Mouse (Mus musculus) layer of hippocampus, adult 2 months (tissue): Measurements from ENCODE around the gene Bcl2l10. TPM values are rescaled to one million over a fixed set of nuclear protein-coding genes. Genes with fewer than 3 reads are reported as not detected.
A peak's percentile ranks its signal among the peaks of the same experiment; 100 is the strongest.

ENCODE experiments used
- DNase-seq, 2 experiments: peaks; one replicate each; pipeline ENCODE4 v3.0.0; 2022; ENCODE audit warnings: low spot score in 2 of 2
- H3K27ac ChIP-seq: fragments of 200-600 bp; 2 replicates; pipeline ENCODE4 v1.8.1; 2022
- H3K4me3 ChIP-seq: fragments of 200-600 bp; 2 replicates; pipeline ENCODE4 v1.8.1; 2022; ENCODE audit warnings: mild to moderate bottlenecking
- CTCF ChIP-seq: fragments of 200-600 bp; conservative IDR thresholded peaks from 2 replicates; pipeline ENCODE4 v1.8.1; 2022; ENCODE audit warnings: antibody characterized with exemption, mild to moderate bottlenecking, moderate library complexity
- long read RNA-seq, 2 experiments: library from polyadenylated mRNA; stranded (forward); transcript quantifications; one replicate each; pipeline ENCODE4 v2.0.0; 2021; ENCODE audit warnings: borderline mapping rate in 2 of 2
- total RNA-seq, 2 experiments: library from RNA; stranded (reverse); gene quantifications; 2 replicates each; pipeline ENCODE4 v1.2.3; 2021

Bcl2l10 gene
- total RNA-seq: not detected
- long read RNA-seq, experiment 1: 0 reads
- long read RNA-seq, experiment 2: 0 reads

- no peak for DNase-seq
- no peak for TF ChIP-seq CTCF
- H3K27ac ChIP-seq: no peak within 1 kb of the TSS
- H3K4me3 ChIP-seq: no peak within 1 kb of the TSS
Observed at GRCm38 (mm10) chr9:75347458-75347857, at the start of gene Bcl2l10. Bcl2l10 (plus strand) TSS chr9:75347758.

DNA sequence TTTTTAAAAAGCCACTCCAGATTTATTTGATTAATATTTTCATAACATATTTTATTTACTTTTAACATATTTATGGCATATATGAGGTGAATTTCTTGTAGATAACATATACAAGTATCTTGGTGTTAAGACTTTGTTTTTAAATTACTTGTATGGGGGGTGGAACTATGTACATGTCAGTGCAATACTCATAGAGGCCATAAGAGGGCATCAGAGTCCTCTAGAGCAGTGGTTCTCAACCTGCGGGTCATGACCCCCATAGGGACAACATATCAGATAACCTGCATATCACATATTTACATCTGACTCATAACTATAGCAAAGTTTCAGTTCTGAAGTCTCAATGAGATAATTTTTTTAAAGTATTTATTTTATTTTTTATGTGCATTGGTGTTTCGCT is 48.2 kb upstream of the Bcl2l10 start:
- no peak overlapping the region for H3K27ac ChIP-seq
- no peak for DNase-seq
- TF ChIP-seq CTCF: peak; percentile 75
- H3K4me3 ChIP-seq: no peak overlapping the region

DNA sequence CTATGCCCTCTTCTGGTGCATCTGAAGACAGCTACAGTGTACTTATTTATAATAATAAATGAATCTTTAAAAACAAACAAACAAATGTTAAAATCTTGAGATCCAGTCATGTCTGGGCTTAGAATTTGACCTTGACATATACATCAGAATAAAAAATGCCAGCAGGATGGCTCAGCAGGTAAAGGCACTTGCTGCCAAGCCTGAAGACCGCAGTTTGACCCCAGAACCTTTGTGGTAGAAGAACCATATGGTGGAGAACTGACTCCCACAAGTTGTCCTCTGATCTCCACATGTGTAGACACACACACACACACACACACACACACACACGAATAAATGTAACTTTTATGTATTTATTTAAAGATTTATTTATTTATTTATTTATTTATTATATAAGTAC is 44.5 kb upstream of the Bcl2l10 start:
- DNase-seq: no peak
- no peak overlapping the region for H3K4me3 ChIP-seq
- TF ChIP-seq CTCF: no peak
- no peak overlapping the region for H3K27ac ChIP-seq

DNA sequence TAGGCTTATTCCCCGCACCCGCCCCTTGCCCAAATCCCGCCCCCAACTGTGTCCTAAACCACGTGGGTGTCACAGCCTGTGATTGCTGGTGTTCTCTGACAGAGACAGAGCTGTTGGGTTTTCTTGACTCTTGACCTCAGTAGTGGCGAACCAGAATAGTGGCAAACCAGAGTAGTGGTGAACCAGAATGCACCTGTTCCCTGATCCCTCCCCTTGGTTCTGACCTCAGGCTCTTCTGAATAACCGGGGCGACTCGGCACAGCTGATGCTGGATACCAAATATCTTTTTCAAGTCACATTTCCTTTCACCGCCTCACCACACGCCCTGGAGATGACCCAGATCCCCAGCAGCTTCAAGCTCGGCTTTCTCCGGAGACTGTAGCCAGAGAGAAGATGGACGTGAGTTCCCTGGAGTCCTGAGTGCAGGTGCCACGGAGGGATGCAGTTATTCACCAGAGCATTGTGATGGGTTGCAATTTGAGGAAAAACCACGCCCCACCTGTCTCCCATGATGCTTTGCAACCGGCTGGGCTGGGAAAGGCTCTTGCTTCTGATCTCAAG is 43.8 kb upstream of the Bcl2l10 start:
- H3K27ac ChIP-seq: no peak overlapping the region
- TF ChIP-seq CTCF: no peak
- H3K4me3 ChIP-seq: no peak overlapping the region
- DNase-seq: no peak

DNA sequence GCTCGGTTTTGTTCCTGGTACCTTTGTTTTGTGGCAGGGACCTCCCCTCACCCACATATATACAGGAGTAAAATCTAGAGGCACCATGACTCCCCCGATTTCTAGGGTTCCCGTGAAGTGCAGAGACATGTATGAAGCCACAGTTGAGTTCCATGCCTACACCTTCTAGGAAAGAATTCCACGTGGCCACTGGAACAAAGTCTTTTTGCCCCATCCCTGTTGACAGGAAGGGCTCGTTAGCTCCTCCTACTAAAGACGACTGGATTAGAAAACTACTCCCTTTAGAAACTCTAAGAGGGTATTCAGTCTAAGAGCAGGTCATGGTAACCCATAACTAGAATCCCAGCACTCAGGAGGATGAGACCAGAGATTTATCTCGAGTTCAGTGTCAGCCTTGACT is 43.3 kb upstream of the Bcl2l10 start:
- no peak overlapping the region for H3K27ac ChIP-seq
- TF ChIP-seq CTCF: no peak
- DNase-seq: no peak
- no peak overlapping the region for H3K4me3 ChIP-seq

GRCm38 (mm10) chr9:75306126-75306898 is 41.2 kb upstream of the Bcl2l10 start, which contains the start of gene Gnb5:
Gnb5 (plus strand) TSS chr9:75306288.
- Histone ChIP-seq H3K4me3 (no peak within 1 kb of the TSS), H3K27ac (peak within 1 kb of the TSS; percentile 14; the same call in 1 of the 2 replicates)
- TF ChIP-seq CTCF: no peak
- DNase-seq: no peak

DNA sequence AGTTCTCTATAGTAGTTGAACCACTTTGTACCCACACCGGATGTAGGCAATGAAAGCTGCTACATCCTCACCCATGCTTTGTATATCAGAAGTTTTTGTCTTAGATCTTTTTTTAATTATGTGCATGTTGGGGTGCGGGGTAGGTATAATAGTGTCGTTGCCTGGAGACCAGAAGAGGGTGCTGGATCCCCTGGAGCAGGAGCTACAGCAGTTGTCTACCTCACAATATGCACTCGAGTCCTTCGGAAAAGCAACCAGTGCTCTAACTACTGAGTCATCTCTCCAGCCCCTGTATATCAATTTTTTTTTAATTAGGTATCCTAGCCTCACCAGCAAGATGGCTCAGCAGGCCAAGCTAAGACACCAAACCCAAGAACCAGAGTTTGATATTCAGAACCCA is 40.5 kb upstream of the Bcl2l10 start:
- H3K4me3 ChIP-seq: no peak overlapping the region
- no peak for DNase-seq
- H3K27ac ChIP-seq: no peak overlapping the region; the same call in 1 of the 2 replicates
- TF ChIP-seq CTCF: no peak

DNA sequence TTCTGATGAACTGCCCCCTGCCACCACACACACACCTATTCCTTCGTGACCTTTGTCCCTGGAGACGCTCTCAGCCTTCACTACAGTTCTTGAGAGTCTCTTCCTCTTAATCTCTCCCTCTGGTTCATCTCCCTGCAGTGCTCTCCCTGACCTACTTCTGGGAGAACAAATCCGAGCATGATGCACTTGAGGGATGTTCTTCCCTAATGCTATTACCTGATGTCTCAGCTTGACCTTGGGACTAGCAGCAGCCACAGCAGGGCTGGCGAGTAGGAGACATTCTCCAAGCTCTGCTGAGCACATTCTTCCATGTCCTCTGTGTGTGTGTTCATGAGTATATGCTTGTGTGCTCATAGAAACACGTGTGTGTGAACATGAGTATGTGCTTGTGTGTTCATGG is 38.9 kb upstream of the Bcl2l10 start:
- DNase-seq: no peak
- Histone ChIP-seq H3K27ac (no peak overlapping the region), H3K4me3 (no peak overlapping the region)
- no peak for TF ChIP-seq CTCF

GRCm38 (mm10) chr9:75312008-75312407 is 35.5 kb upstream of the Bcl2l10 start:
- peak; percentile 98 for TF ChIP-seq CTCF
- no peak overlapping the region for H3K27ac ChIP-seq
- DNase-seq: peak; percentile 70 to 89
- no peak overlapping the region for H3K4me3 ChIP-seq

GRCm38 (mm10) chr9:75313138-75313831 is 34.3 kb upstream of the Bcl2l10 start:
- no peak for DNase-seq
- Histone ChIP-seq H3K4me3 (peak overlapping the region; percentile 93), H3K27ac (peak overlapping the region; percentile 94; the same call in 1 of the 2 replicates)
- TF ChIP-seq CTCF: no peak

DNA sequence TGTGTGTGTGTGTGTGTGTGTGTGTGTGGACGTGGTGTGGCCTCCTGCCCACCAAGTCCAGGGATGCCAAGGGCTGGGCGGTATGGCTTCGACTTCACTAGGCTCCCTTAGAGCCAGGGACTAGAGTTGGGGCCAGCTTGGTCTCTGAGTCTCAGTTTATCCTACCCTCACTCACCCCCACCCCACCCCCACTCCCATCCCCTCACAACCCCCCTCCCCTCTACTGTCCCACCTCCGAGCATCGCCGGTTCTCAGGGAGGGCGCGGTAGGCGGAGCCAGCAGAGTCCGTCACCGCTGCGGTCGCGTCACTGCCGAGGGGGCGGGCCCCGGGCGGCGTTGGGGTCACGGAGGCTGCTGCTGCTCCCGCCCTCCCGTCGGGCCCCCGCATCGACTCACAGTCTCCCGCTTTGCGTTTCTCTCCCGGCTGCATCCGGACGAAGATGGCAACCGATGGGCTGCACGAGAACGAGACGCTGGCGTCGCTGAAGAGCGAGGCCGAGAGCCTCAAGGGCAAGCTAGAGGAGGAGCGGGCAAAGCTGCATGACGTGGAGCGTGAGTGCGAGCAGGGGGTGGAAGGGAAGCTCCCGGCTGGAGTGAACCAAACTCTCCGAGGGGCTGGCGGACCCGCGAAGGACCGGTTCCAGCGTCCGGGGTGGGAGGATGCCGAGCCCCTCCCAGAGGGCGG is 33.6 kb upstream of the Bcl2l10 start:
- Histone ChIP-seq H3K4me3 (peak overlapping the region; percentile 93), H3K27ac (peak overlapping the region; percentile 94)
- TF ChIP-seq CTCF: peak; percentile 36
- peak; percentile 86 to 88 for DNase-seq

DNA sequence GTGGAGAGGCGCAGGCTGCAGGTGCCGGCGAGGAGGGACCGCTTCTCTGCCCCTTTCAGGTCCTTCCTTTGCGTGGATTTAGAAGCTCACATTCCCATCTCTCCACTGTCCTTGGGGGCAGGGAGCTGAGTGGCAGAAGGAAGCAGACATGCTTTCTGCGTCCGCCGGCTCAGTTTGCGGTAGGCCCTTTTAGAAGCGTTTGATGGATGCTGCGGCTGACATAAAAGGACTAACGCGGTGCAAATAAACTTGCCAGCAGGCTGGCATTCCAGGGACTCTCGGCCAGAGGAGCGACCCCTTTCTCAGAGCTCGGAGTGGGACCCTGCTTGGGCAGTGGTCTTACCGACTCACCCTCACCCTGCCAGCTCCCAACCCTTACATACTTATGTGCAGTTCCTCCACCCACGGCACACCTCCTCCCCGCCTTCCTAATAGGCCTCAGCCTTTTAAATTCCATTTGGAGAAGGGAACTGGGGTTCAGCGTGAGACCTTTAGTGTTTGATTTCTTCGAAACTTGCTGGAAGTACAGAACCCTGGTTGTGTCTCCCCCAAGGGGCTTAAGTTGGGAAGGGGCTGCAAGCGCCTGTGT is 32.9 kb upstream of the Bcl2l10 start:
- TF ChIP-seq CTCF: no peak
- peak in 1 of 2 experiments; percentile 28 for DNase-seq
- Histone ChIP-seq H3K27ac (peak overlapping the region; percentile 94), H3K4me3 (peak overlapping the region; percentile 93)
